Mouse (Mus musculus) forebrain, postnatal 0 days (tissue): ENCODE data around the gene Kansl2. TPM values are rescaled to one million over a fixed set of nuclear protein-coding genes. Genes with fewer than 3 reads are reported as not detected.

Experiments used
- ATAC-seq: fragments of 200-750 bp; cut with Nextera tagmentation; 2 replicates; pipeline ENCODE4 v1.8.0; 2017; ENCODE audit warnings: mild to moderate bottlenecking, moderate library complexity
- DNase-seq: peaks from one replicate; pipeline ENCODE4 v3.0.0-alpha.2; 2015
- H3K27ac ChIP-seq: fragments of 300-500 bp; sonication (generic); 2 replicates; pipeline ENCODE4 v1.5.1; 2014; ENCODE audit warnings: low read depth, mild to moderate bottlenecking, antibody characterized with exemption, low read length, moderate library complexity, mixed read lengths
- H3K27me3 ChIP-seq: fragments of 300-500 bp; sonication (generic); 2 replicates; pipeline ENCODE4 v1.6.1; 2014; ENCODE audit warnings: mild to moderate bottlenecking, low read length, mixed read lengths; ENCODE audit not compliant: insufficient read depth
- H3K36me3 ChIP-seq: fragments of 300-500 bp; sonication (generic); 2 replicates; pipeline ENCODE4 v1.6.1; 2014; ENCODE audit warnings: mild to moderate bottlenecking, moderate library complexity; ENCODE audit not compliant: insufficient read depth
- H3K4me1 ChIP-seq: fragments of 300-500 bp; sonication (generic); 2 replicates; pipeline ENCODE4 v1.6.1; 2014; ENCODE audit warnings: antibody characterized with exemption; ENCODE audit not compliant: insufficient read depth
- H3K4me2 ChIP-seq: fragments of 300-500 bp; sonication (generic); 2 replicates; pipeline ENCODE4 v1.6.1; 2014; ENCODE audit warnings: low read depth, mild to moderate bottlenecking, moderate library complexity
- H3K4me3 ChIP-seq: fragments of 300-500 bp; sonication (generic); 2 replicates; pipeline ENCODE4 v1.5.1; 2014; ENCODE audit warnings: low read depth, low read length, mixed read lengths
- H3K9ac ChIP-seq: fragments of 300-500 bp; sonication (generic); 2 replicates; pipeline ENCODE4 v1.6.1; 2014; ENCODE audit warnings: mild to moderate bottlenecking
- H3K9me3 ChIP-seq: fragments of 300-500 bp; sonication (generic); 2 replicates; pipeline ENCODE4 v1.6.1; 2016; ENCODE audit warnings: low read length
- CTCF ChIP-seq: sonication (generic); IDR thresholded peaks from 2 replicates; pipeline ENCODE4 v1.5.1; 2016; ENCODE audit warnings: antibody characterized with exemption, control low read depth, low read depth
- WGBS: fragments of 180-500 bp; shearing (Covaris S2); extraction: QIAGEN DNeasy Blood & Tissue Kit; methylation state at CpG from one replicate; pipeline ENCODE4 v1.1.7; 2014; 5-methylcytosine and 5-hydroxymethylcytosine counted together
- polyA plus RNA-seq: library from polyadenylated mRNA; unstranded; fragments of >200 nt; fragmentation: Nextera tagmentation; extraction: Ambion mirVana; gene quantifications from 2 replicates; pipeline ENCODE4 v1.2.1, GENCODE M21; 2015
- total RNA-seq: library from RNA; depleted of rRNA; stranded (reverse); fragments of >200 nt; gene quantifications from 2 replicates; pipeline ENCODE4 v1.2.3, GENCODE M21; 2014

Kansl2 gene
- total and polyA plus RNA-seq, 2 experiments from 2014 or later: 74.1 to 109 TPM

DNA sequence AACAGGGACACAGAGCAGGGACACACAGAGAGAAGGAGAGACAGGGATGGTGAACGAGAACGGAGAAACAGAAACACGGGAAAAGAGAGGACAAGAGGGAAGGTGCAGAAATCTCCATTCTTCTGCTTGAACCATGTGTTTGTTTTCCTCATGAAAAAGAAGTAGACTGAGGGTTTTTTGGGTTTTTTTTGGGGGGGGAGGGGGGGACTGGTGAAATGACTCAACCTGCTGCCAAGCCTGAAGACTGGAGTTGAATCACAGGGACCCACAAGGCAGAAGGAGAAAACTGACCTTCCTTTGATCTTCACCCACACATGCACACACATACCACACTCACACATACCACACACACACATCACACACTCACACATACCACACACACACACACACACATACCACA, 30.7 kb downstream of the Kansl2 start:
- Histone ChIP-seq H3K4me1 (no peaks in the 10 kb centered on the region), H3K4me2 (no peak overlapping the region), H3K27me3 (no peaks in the 10 kb centered on the region), H3K9me3 (no peaks in the 10 kb centered on the region), H3K4me3 (no peak overlapping the region), H3K36me3 (no peaks in the 10 kb centered on the region), H3K27ac (no peak overlapping the region), H3K9ac (no peak overlapping the region)
- ATAC-seq (no peak), DNase-seq (no peak)
- 71% methylated on average over 3 of the region's 3 CpGs for WGBS
- TF ChIP-seq CTCF: no peak

DNA sequence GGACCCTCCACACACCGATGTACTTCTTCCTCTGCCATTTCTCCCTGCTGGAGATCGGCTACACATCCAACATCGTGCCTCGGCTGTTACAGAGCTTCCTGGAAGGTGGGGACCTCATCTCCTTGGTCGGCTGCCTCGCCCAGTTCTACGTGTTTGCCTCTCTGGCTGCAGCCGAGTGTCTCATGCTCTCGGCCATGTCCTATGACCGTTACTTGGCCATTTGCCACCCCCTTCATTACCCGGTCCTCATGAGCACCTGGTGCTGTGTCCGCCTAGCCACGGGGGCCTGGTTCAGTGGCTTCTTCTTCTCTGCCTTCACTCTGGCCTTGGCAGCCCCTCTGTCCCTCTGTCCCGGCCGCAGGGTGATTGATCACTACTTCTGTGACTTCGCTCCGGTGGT, 36.4 kb downstream of the Kansl2 start:
- no peak for TF ChIP-seq CTCF
- no peaks in the 10 kb centered on the region for H3K27me3 ChIP-seq
- DNase-seq: no peak
- H3K4me2 ChIP-seq: no peak overlapping the region
- no peaks in the 10 kb centered on the region for H3K9me3 ChIP-seq
- no peaks in the 10 kb centered on the region for H3K36me3 ChIP-seq
- H3K4me3 ChIP-seq: no peak overlapping the region
- H3K27ac ChIP-seq: no peak overlapping the region
- H3K9ac ChIP-seq: no peak overlapping the region
- no peaks in the 10 kb centered on the region for H3K4me1 ChIP-seq
- WGBS: 91% methylated on average over 17 of the region's 17 CpGs
- no peak for ATAC-seq

DNA sequence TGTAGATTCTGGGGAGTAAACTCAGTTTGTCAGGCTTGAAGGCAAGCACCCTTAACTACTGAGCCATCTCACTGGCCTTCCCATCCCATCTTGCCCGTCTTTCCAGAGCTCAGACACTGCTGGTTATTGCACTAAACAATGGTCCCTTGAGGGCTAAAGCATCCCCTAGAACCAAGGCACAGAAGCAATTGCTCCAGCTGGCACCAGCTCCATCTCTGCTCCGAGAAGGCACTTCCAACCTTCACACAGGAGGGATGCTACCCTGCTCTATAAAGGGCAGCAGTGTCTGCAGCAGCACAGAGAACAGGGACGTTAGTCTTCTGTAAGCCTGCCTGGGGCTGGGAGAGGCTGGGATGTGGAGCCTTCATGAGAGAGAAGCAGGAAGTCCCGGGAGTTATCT, 42.0 kb downstream of the Kansl2 start, which contains the start of gene Olfr279:
Gene Olfr279, plus strand, starts transcription at position 301 of the 400 bp plus-strand sequence.
- no peak for ATAC-seq
- DNase-seq: no peak
- Histone ChIP-seq H3K4me2 (no peak within 1 kb of the TSS), H3K9ac (no peak within 1 kb of the TSS), H3K27ac (no peak within 1 kb of the TSS), H3K4me3 (no peak within 1 kb of the TSS), H3K27me3 (no peaks in the 10 kb centered on the region), H3K4me1 (no peaks in the 10 kb centered on the region), H3K9me3 (no peaks in the 10 kb centered on the region), H3K36me3 (no peaks in the 10 kb centered on the region)
- TF ChIP-seq CTCF: no peak
- WGBS: 59% methylated on average over 4 of the region's 4 CpGs

DNA sequence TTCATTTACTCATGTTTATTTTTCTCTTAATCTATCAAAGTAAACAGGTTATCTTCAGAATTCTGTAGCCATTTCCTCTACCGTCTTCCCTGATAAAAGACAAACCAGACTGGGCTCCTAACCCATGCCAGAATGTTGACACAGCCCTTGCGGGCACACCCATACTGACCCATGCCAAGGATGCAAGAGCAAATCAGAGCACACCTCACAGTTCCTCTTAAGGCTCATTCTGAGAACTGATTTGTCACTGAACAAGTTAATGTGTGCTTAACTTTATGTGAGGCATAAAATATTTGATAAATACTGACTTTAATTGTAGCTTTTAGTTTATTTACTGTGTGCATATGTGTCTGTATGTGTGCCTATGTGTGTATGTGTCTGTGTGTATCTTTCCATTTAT, 42.7 kb downstream of the Kansl2 start:
- no peak overlapping the region for H3K4me3 ChIP-seq
- no peak for TF ChIP-seq CTCF
- H3K36me3 ChIP-seq: no peaks in the 10 kb centered on the region
- DNase-seq (no peak), ATAC-seq (no peak)
- no peaks in the 10 kb centered on the region for H3K9me3 ChIP-seq
- H3K4me1 ChIP-seq: no peaks in the 10 kb centered on the region
- no peak overlapping the region for H3K9ac ChIP-seq
- no peak overlapping the region for H3K27ac ChIP-seq
- WGBS: 87% methylated on average over 2 of the region's 2 CpGs
- H3K4me2 ChIP-seq: no peak overlapping the region
- H3K27me3 ChIP-seq: no peaks in the 10 kb centered on the region

DNA sequence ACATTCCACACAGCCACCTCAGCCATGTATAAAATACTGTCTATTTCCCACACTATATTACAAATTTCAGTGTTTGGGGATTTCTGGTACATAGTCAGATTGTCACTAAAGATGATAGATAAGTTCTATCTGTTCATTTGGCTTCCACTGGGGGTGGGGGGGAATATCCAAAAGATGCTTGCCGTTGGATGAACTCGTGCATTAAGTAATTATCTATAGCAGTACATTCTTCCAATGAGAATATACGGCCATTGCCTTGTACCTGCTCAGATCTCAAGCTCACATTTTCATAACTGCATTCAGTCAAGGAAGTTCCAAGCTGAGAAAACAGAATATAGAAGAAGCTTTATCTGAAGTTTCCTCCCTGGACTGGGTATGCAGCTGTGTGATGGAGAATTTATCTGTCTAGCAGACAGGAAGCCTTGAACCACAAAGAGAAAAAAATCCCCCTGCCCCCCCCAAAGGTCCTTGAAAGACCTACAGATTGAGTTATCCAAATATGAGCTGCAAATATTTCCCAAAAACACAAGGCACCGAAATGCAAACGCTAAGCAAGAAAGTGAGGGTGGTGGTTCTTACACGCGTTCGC, 47.5 kb downstream of the Kansl2 start:
- ATAC-seq: no peak
- TF ChIP-seq CTCF: no peak
- no peak overlapping the region for H3K27ac ChIP-seq
- H3K4me1 ChIP-seq: no peaks in the 10 kb centered on the region
- no peaks in the 10 kb centered on the region for H3K9me3 ChIP-seq
- no peak overlapping the region for H3K4me2 ChIP-seq
- H3K27me3 ChIP-seq: no peaks in the 10 kb centered on the region
- no peak overlapping the region for H3K9ac ChIP-seq
- H3K36me3 ChIP-seq: no peaks in the 10 kb centered on the region
- no peak overlapping the region for H3K4me3 ChIP-seq
- 96% methylated on average over 8 of the region's 8 CpGs for WGBS
- DNase-seq: no peak

DNA sequence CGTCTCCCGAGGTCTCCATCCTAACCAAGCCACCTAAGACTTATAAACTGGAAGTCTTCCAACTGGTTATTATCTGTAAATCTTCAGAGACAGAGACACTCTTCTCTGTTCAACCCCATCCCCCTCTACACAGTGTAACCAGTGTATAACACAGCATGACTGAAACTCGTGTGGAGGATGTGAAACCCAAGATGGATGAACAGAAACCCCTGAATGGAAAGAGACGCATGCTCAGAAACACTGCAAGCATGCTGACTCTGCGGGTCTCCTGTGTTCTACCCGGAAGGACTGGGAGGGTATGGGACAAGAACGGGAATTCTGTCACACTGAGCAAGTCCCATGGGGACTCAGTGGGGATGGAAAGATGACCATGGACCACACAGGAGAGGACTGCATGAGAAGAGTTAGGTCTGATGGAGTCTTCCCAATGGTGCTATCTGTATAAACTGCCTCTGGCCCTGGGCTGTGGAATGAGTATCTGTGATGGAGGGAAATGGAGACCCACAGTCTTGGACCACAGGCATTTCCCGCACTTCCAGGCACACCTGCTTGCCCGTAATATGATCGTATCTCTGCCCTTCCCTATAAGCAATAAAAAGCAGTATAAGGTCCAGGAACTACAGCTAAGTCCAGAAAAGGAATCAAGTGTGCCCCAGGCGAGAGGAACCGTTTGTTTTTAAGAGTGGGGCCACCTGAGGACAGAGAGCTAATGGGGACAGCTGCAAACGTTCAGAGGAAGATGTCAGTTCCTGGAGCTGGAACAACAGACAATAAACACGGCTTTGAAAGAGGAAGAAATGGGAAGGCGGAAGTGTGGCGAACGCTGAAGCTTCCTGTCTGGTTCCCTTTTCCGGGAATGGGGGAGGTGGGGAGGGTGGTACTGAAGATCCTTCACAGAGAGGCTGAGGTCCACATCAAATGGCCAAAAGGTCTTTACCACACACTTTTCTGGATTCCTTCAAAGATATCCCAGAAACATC, 49.9 kb downstream of the Kansl2 start:
- TF ChIP-seq CTCF: no peak
- ATAC-seq (no peak), DNase-seq (no peak)
- WGBS: 80% methylated on average over 18 of the region's 18 CpGs
- Histone ChIP-seq H3K4me3 (no peak overlapping the region), H3K27me3 (no peaks in the 10 kb centered on the region), H3K9ac (no peak overlapping the region), H3K36me3 (no peaks in the 10 kb centered on the region), H3K9me3 (no peaks in the 10 kb centered on the region), H3K27ac (no peak overlapping the region), H3K4me1 (no peaks in the 10 kb centered on the region), H3K4me2 (no peak overlapping the region)

DNA sequence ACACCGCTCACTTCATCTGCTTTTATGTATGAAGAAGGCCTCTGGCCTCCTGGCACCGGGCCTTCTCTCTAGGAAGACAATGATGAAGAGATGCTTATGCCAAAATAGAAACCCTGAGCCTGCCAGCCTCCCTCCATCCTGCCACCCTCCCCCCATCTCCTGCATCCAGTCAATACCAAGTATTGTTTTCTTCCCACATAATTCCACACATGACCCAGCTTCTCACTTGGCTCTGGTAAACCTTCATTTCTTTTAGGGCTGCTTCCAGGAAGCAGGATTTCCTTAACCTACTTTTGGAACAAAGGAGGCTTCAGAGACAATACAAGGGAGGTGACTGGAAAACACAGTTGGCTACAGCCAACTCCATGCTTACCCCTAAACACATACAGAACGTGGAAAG, 51.4 kb downstream of the Kansl2 start, which contains the start of gene Lalba:
Gene Lalba, minus strand, starts transcription at position 21 of the 400 bp plus-strand sequence.
- Histone ChIP-seq H3K36me3 (no peaks in the 10 kb centered on the region), H3K4me2 (no peak within 1 kb of the TSS), H3K4me1 (no peaks in the 10 kb centered on the region), H3K9ac (no peak within 1 kb of the TSS), H3K27ac (no peak within 1 kb of the TSS), H3K4me3 (no peak within 1 kb of the TSS), H3K27me3 (no peaks in the 10 kb centered on the region), H3K9me3 (no peaks in the 10 kb centered on the region)
- DNase-seq: no peak
- ATAC-seq: no peak
- TF ChIP-seq CTCF: no peak
- 51% methylated on average over 3 of the region's 3 CpGs for WGBS
